Mouse (Mus musculus): ENCODE data around the gene Crhr1. TPM values are rescaled to one million over a fixed set of nuclear protein-coding genes. Genes with fewer than 3 reads are reported as not detected.
"Not testable (repeated sequence)": the region's sequence is repeated elsewhere in the genome, so short reads cannot be mapped to it uniquely, and the experiment has no call there.

Gene Crhr1
- total and polyA plus RNA-seq, 3 experiments, result not detected

DNA sequence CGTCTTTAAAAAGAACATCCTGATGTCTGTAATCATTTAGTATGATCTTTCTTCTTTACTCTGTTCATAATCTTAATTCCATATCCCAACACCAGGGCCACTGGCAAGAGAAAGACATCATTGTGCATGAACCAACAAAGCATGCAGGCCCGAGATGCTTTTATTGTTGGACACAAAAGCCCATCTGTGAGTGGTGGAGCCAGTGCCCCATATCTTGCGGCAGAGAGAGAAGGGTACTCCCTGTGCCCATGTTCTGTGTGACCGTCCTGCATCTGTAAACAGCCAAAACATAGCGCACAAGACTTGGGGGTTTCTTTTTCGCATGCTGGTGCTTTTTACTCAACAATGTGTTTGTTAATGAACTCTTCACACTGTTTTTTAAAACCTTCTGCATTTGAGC, 78.6 kb downstream of the Crhr1 start:
- no peaks in the 10 kb centered on the region for H3K9me3 ChIP-seq (replicated peaks; ENCODE audit: insufficient read depth, low read length)
- no peak overlapping the region for H3K27ac ChIP-seq (ENCODE audit: control insufficient read depth, low read depth, low read length)
- H3K27me3 ChIP-seq (ENCODE audit: control insufficient read depth in 1 of 2, insufficient read depth in 2 of 2, low read length in 2 of 2), result no peaks in the 10 kb centered on the region
- H3K9ac ChIP-seq (ENCODE audit: control insufficient read depth, low read depth, low read length, poor library complexity, severe bottlenecking), result no peak overlapping the region
- no peak overlapping the region for H3K4me3 ChIP-seq (ENCODE audit: control insufficient read depth in 1 of 2, insufficient read depth in 1 of 2, low read depth in 2 of 2, low read length in 2 of 2)
- no peaks in the 10 kb centered on the region for H3K79me2 ChIP-seq (ENCODE audit: control insufficient read depth, insufficient read depth, low read length, poor library complexity)
- no peak for DNase-seq (ENCODE audit: low read depth, low spot score)
- TF ChIP-seq ZKSCAN1 (IDR thresholded peaks at IDR 0.05; ENCODE audit: low read depth, low read length) (no peak), RCOR1 (IDR thresholded peaks at IDR 0.05; ENCODE audit: low read depth, low read length) (no peak), MAX (IDR thresholded peaks at IDR 0.05; ENCODE audit: low read length) (no peak), POLR2A (IDR thresholded peaks at IDR 0.05; ENCODE audit: control insufficient read depth in 1 of 2, insufficient read depth in 1 of 2, low read depth in 1 of 2, low read length in 2 of 2, poor library complexity in 1 of 2) (no peak), GATA1 (IDR thresholded peaks at IDR 0.05; ENCODE audit: low read depth, low read length) (no peak), GABPA (IDR thresholded peaks at IDR 0.05; ENCODE audit: low read depth, low read length) (no peak), UBTF (IDR thresholded peaks at IDR 0.05; ENCODE audit: borderline replicate concordance, insufficient read depth, low read depth, low read length) (no peak), USF2 (IDR thresholded peaks at IDR 0.05; ENCODE audit: borderline replicate concordance in 1 of 2, insufficient read depth in 1 of 2, low read depth in 1 of 2, low read length in 2 of 2) (no peak), CHD1 (IDR thresholded peaks at IDR 0.05; ENCODE audit: low read depth, low read length) (no peak), TCF12 (IDR thresholded peaks at IDR 0.05; ENCODE audit: low read depth, low read length) (no peak)
- no peaks in the 10 kb centered on the region for H3K36me3 ChIP-seq (ENCODE audit: control insufficient read depth in 1 of 2, insufficient read depth in 2 of 2, low read length in 2 of 2)
- H3K4me1 ChIP-seq (ENCODE audit: control insufficient read depth in 1 of 2, insufficient read depth in 2 of 2, low read length in 2 of 2), result no peaks in the 10 kb centered on the region

DNA sequence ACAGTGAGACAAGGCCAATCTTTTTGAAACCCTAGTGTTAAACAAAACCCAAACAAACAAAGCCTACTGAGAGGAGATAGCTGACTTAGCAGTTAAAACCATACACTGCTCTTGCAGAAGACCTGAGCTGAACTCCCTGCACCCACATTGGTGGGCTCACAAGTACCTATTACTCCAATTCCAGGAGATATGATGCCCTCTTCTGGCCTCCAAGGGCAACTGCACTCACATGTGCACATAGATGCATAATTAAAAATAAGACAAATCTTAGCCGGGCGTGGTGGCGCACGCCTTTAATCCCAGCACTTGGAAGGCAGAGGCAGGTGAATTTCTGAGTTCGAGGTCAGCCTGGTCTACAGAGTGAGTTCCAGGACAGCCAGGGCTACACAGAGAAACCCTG, 81.5 kb downstream of the Crhr1 start:
- not testable (repeated sequence) for H3K36me3 ChIP-seq (ENCODE audit: control insufficient read depth in 1 of 2, insufficient read depth in 2 of 2, low read length in 2 of 2); H3K27me3 ChIP-seq (ENCODE audit: control insufficient read depth in 1 of 2, insufficient read depth in 2 of 2, low read length in 2 of 2)
- TF ChIP-seq CTCF (IDR thresholded peaks at IDR 0.05 in 2 of 3, conservative IDR thresholded peaks at IDR 0.05 in 1 of 3; ENCODE audit: control insufficient read depth in 1 of 3, insufficient read depth in 1 of 3, low read depth in 2 of 3, low read length in 3 of 3, poor library complexity in 1 of 3, severe bottlenecking in 1 of 3), result 0 out of 6 replicates have a peak, but pooled peaks of 1 of the 3 experiments have one; percentile 14

DNA sequence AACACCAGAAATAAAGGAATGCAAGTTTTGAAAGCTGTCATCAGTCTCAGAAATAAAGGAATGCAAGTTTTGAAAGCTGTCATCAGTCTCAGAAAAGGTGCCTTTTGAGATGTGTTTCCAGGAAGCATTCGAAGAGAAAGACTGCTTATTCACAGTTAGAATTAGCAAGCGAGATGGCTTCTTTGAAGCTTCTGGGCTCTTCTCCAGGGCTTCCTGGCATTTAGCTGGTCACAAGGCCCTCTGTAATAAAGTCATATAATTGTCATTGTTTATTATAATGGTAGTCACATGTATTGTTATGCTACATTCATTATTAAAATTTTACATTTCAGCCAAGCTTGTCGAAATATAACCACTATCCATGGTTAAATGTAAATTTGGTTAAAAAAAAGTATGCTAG, 85.4 kb downstream of the Crhr1 start:
- TF ChIP-seq CHD1 (IDR thresholded peaks at IDR 0.05; ENCODE audit: low read depth, low read length), result no peak
- no peak for TF ChIP-seq ETS1 (IDR thresholded peaks at IDR 0.05; ENCODE audit: low read depth, low read length)
- TF ChIP-seq CTCF (IDR thresholded peaks at IDR 0.05 in 2 of 3, conservative IDR thresholded peaks at IDR 0.05 in 1 of 3; ENCODE audit: control insufficient read depth in 1 of 3, insufficient read depth in 1 of 3, low read depth in 2 of 3, low read length in 3 of 3, poor library complexity in 1 of 3, severe bottlenecking in 1 of 3), result no peak
- Histone ChIP-seq H3K27me3 (ENCODE audit: control insufficient read depth in 1 of 2, insufficient read depth in 2 of 2, low read length in 2 of 2) (peaks cover 2 to 8% of the 10 kb centered on the region in 2 experiments; a peak in 2 of 4 replicates), H3K4me3 (ENCODE audit: control insufficient read depth in 1 of 2, insufficient read depth in 1 of 2, low read depth in 2 of 2, low read length in 2 of 2) (no peak overlapping the region)

More for the DNA sequence above, 81.5 kb downstream of the Crhr1 start:
- H3K9me3 ChIP-seq (replicated peaks; ENCODE audit: insufficient read depth, low read length); H3K27ac ChIP-seq (ENCODE audit: control insufficient read depth, low read depth, low read length); H3K4me3 ChIP-seq (ENCODE audit: control insufficient read depth in 1 of 2, insufficient read depth in 1 of 2, low read depth in 2 of 2, low read length in 2 of 2); H3K4me1 ChIP-seq (ENCODE audit: control insufficient read depth in 1 of 2, insufficient read depth in 2 of 2, low read length in 2 of 2); DNase-seq (ENCODE audit: low read depth, low spot score); H3K9ac ChIP-seq (ENCODE audit: control insufficient read depth, low read depth, low read length, poor library complexity, severe bottlenecking); H3K79me2 ChIP-seq (ENCODE audit: control insufficient read depth, insufficient read depth, low read length, poor library complexity): not testable (repeated sequence)

More for the DNA sequence above, 85.4 kb downstream of the Crhr1 start:
- no peaks in the 10 kb centered on the region for H3K36me3 ChIP-seq (ENCODE audit: control insufficient read depth in 1 of 2, insufficient read depth in 2 of 2, low read length in 2 of 2)
- H3K27ac ChIP-seq (ENCODE audit: control insufficient read depth, low read depth, low read length), result no peak overlapping the region
- no peaks in the 10 kb centered on the region for H3K79me2 ChIP-seq (ENCODE audit: control insufficient read depth, insufficient read depth, low read length, poor library complexity)
- H3K9me3 ChIP-seq (replicated peaks; ENCODE audit: insufficient read depth, low read length), result no peaks in the 10 kb centered on the region
- no peaks in the 10 kb centered on the region for H3K4me1 ChIP-seq (ENCODE audit: control insufficient read depth in 1 of 2, insufficient read depth in 2 of 2, low read length in 2 of 2)
- DNase-seq (ENCODE audit: low read depth, low spot score), result no peak
- no peak overlapping the region for H3K9ac ChIP-seq (ENCODE audit: control insufficient read depth, low read depth, low read length, poor library complexity, severe bottlenecking)

Measured in MEL (cell line).